Mouse (Mus musculus): ENCODE results near the gene Cyp2j12. TPM values are rescaled to one million over a fixed set of nuclear protein-coding genes. Genes with fewer than 3 reads are reported as not detected.
"Not testable (repeated sequence)": the region's sequence is repeated elsewhere in the genome, so short reads cannot be mapped to it uniquely, and the experiment has no call there.

Gene Cyp2j12
- polyA plus RNA-seq, 1 experiment from 2014 or later, result not detected

DNA sequence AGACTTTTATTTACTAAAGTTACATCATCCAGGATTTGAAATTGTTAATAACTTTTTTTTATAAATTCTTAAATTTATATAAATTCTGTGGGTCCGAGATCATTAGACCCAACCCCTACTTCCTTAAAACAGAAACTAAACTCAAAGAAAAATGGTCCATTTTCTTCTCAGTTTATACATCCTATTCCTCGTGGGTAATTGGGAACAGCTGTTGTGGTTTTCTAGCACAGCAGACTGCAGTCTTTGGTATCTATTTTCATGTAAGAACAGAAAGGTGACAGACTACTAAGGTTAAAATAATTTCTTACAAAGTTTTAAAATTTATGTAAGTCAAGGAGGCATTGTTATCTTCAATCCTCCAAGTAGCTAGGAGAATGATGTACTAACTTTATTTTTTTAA, 44.1 kb downstream of the Cyp2j12 start:
- Histone ChIP-seq H3K36me3 (ENCODE audit: control insufficient read depth, insufficient read depth, low read length) (no peaks in the 10 kb centered on the region), H3K4me3 (ENCODE audit: low read depth, low read length) (no peak overlapping the region), H3K4me2 (replicated peaks; ENCODE audit: low read depth, low read length) (no peak overlapping the region), H3K9ac (replicated peaks; ENCODE audit: low read depth, low read length) (no peak overlapping the region), H3K9me3 (ENCODE audit: control insufficient read depth, low read depth, low read length) (no peaks in the 10 kb centered on the region), H3K4me1 (ENCODE audit: control insufficient read depth, insufficient read depth, low read length) (no peaks in the 10 kb centered on the region), H3K27me3 (ENCODE audit: control insufficient read depth, insufficient read depth, low read length) (no peaks in the 10 kb centered on the region), H3K27ac (ENCODE audit: low read length) (no peak overlapping the region)
- ATAC-seq (ENCODE audit: insufficient number of reproducible peaks, insufficient read depth, low FRiP score, low read depth), result no peak
- 34% methylated on average over 2 of the region's 2 CpGs for WGBS

DNA sequence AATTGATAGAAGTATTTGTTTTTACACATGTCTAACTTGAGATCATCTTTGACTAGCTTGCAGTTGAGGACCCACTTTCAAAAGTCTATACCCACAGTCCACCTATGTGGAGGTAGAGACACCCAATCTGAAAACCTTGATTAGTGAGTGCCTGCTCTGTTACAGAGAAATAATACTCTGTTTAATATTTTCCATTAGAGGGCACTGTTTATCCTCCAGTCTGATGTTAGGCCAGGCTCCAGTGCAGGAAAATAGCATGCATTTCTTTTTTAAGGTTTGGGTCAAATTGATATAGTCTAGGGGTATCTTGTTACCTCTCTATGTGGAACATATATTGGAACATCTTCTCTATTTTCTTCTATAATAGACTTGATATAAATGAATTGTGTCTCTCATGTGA, 49.1 kb downstream of the Cyp2j12 start:
- Histone ChIP-seq H3K4me1 (ENCODE audit: control insufficient read depth, insufficient read depth, low read length) (no peaks in the 10 kb centered on the region), H3K4me3 (ENCODE audit: low read depth, low read length) (no peak overlapping the region), H3K36me3 (ENCODE audit: control insufficient read depth, insufficient read depth, low read length) (no peaks in the 10 kb centered on the region), H3K27me3 (ENCODE audit: control insufficient read depth, insufficient read depth, low read length) (no peaks in the 10 kb centered on the region), H3K9ac (replicated peaks; ENCODE audit: low read depth, low read length) (no peak overlapping the region), H3K9me3 (ENCODE audit: control insufficient read depth, low read depth, low read length) (no peaks in the 10 kb centered on the region), H3K27ac (ENCODE audit: low read length) (no peak overlapping the region), H3K4me2 (replicated peaks; ENCODE audit: low read depth, low read length) (no peak overlapping the region)
- no peak for ATAC-seq (ENCODE audit: insufficient number of reproducible peaks, insufficient read depth, low FRiP score, low read depth)

DNA sequence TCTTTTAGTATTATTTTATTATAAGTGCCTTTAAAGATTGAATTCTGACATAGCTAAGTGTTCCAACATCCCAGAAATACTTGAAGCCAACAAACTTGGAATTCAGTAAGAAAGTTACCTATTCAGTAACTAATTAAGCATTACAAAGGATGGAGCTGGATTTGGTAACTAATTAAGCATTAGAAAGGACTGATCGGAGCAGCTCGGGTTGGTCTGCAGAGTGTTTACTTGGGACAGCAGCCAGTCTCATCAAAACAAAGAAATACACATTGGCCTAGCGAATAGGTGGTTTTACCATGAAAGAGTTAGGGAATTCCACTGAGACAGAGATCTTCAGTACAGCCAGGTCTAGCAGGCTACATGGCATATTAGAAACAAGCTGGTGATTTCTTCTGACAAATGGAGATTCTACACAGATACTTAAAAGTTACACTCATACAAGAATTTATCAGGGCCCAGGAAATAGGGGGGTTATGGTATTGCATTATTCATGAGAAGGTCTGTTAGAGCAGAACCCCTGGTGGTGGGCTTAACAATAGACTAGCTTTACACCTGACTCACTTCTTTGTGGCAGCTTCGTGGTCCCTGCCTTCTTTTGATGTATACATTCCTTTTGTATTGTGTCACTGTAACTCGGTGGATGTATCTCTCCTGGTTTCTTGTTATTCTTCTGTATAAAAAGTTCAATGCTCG, 51.5 kb downstream of the Cyp2j12 start:
- not testable (repeated sequence) for H3K9ac ChIP-seq (replicated peaks; ENCODE audit: low read depth, low read length); H3K4me1 ChIP-seq (ENCODE audit: control insufficient read depth, insufficient read depth, low read length); H3K36me3 ChIP-seq (ENCODE audit: control insufficient read depth, insufficient read depth, low read length); ATAC-seq (ENCODE audit: insufficient number of reproducible peaks, insufficient read depth, low FRiP score, low read depth); H3K27ac ChIP-seq (ENCODE audit: low read length); H3K27me3 ChIP-seq (ENCODE audit: control insufficient read depth, insufficient read depth, low read length); H3K4me3 ChIP-seq (ENCODE audit: low read depth, low read length); H3K9me3 ChIP-seq (ENCODE audit: control insufficient read depth, low read depth, low read length); H3K4me2 ChIP-seq (replicated peaks; ENCODE audit: low read depth, low read length)
- 68% methylated on average over 6 of the region's 6 CpGs for WGBS

DNA sequence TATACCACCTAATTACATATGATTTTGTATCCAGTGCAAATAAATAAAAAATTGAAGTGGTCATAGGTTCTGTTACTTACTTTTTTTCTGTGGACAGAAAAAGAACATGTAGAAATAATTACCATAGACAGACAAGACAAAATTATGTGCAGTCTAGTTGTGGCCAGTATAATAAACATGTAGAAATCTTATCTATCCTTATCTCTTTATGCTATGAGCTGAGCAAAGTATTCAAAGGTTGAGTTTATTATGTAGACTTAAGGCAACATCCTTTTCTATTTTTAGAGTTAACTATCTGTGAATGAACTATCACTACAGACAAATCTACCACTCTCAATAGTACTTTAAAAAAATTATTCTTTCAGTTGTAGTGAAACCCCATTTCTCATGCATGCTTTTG, 62.6 kb downstream of the Cyp2j12 start:
- H3K9me3 ChIP-seq (ENCODE audit: control insufficient read depth, low read depth, low read length), result no peaks in the 10 kb centered on the region
- no peak for ATAC-seq (ENCODE audit: insufficient number of reproducible peaks, insufficient read depth, low FRiP score, low read depth)
- no peaks in the 10 kb centered on the region for H3K36me3 ChIP-seq (ENCODE audit: control insufficient read depth, insufficient read depth, low read length)
- no peak overlapping the region for H3K9ac ChIP-seq (replicated peaks; ENCODE audit: low read depth, low read length)
- no peak overlapping the region for H3K4me3 ChIP-seq (ENCODE audit: low read depth, low read length)
- H3K4me1 ChIP-seq (ENCODE audit: control insufficient read depth, insufficient read depth, low read length), result no peaks in the 10 kb centered on the region
- no peak overlapping the region for H3K4me2 ChIP-seq (replicated peaks; ENCODE audit: low read depth, low read length)
- no peak overlapping the region for H3K27ac ChIP-seq (ENCODE audit: low read length)
- H3K27me3 ChIP-seq (ENCODE audit: control insufficient read depth, insufficient read depth, low read length), result no peaks in the 10 kb centered on the region

DNA sequence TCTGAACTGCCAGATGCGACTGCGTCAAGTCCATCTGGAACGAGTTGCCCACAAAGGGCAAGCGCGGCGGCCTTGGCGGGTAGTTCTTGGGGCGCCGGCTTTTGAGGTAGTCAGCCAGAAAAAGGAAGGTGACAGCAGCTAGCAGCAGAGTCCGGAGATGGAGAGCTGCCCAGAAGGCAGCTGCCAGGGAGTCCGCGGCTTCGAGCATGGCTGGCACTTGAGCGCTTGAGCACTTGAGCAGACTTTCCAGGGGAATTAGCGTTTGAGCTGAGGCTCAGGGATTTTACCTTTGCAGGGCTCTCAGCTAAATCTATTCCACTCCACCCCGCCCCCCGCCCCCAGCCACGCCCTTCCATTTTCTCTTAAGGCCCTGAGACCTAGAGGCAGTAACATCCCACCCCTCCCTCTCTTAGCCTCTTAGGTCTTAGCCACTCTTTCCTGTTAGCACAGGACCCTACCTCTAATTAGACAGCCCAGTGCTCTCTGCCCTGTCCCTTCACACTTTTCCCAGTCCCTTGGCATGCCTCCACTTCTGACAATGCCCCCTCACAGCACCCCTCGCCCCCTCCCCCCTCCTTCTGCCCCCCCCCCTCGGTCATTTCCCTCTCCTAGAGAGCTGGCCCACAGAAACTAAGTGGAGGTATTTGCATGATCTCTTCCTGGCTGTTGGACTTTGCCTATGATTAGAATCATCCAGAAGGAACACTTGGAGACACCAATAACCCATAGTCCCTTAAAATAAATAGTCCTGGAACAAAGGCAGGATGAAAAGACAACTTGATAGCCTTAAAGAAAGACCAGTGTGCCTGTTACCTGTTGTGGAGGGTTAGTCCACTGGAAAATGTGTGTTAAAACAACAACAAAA, 63.5 kb downstream of the Cyp2j12 start, which contains the start of gene Cyp2j13:
Gene Cyp2j13 (minus strand): TSS at position 286 of the 865 bp plus-strand sequence.
- no peak for ATAC-seq (ENCODE audit: insufficient number of reproducible peaks, insufficient read depth, low FRiP score, low read depth)
- no peak within 1 kb of the TSS for H3K4me3 ChIP-seq (ENCODE audit: low read depth, low read length)
- 6% methylated on average over 20 of the region's 20 CpGs for WGBS

DNA sequence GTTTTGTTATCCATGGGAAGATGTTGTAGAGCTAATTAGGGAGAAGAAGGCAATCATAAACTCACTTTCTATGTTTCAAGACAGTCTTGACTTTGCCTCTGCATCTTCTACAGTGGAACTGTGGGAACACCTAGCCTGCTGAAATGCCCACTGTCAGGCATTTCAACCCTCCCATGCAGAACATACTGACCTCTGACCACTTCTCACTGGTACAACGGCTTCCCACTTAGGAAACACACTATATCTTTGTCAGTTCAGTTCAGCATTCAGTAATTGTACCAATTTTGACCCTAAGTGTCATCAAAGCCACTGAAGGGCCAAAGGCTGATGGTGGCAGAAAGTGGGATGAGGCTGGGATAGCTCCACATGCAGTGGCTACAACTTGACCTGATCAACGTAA, 78.9 kb downstream of the Cyp2j12 start:
- ATAC-seq (ENCODE audit: insufficient number of reproducible peaks, insufficient read depth, low FRiP score, low read depth), result no peak
- WGBS, result 69% methylated on average over 2 of the region's 2 CpGs
- no peaks in the 10 kb centered on the region for H3K9me3 ChIP-seq (ENCODE audit: control insufficient read depth, low read depth, low read length)

More for the DNA sequence above, 63.5 kb downstream of the Cyp2j12 start, which contains the start of gene Cyp2j13:
- H3K9me3 ChIP-seq (ENCODE audit: control insufficient read depth, low read depth, low read length), result no peaks in the 10 kb centered on the region
- H3K4me1 ChIP-seq (ENCODE audit: control insufficient read depth, insufficient read depth, low read length), result no peaks in the 10 kb centered on the region
- H3K4me2 ChIP-seq (replicated peaks; ENCODE audit: low read depth, low read length), result peak within 1 kb of the TSS; percentile 34
- H3K27ac ChIP-seq (ENCODE audit: low read length), result no peak within 1 kb of the TSS
- no peak within 1 kb of the TSS for H3K9ac ChIP-seq (replicated peaks; ENCODE audit: low read depth, low read length)
- H3K36me3 ChIP-seq (ENCODE audit: control insufficient read depth, insufficient read depth, low read length), result no peaks in the 10 kb centered on the region
- H3K27me3 ChIP-seq (ENCODE audit: control insufficient read depth, insufficient read depth, low read length), result no peaks in the 10 kb centered on the region

DNA sequence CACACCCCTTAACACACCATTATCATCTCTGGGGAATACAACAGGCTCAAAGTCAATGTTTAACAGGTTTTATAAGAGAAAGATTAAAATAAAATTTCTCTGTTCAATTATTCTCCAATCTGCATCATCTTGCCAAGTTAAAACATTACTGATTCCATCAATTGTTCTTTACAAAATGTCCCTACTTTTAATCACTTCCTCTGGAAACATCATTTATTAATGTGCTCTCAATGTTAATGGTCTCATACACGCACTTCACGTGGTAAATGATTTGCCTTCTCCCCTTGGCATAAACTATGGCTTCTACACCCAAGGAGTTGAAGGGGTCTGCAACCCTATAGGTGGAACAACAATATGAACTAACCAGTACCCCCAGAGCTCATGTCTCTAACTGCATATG, 80.8 kb downstream of the Cyp2j12 start:
- Histone ChIP-seq H3K4me1 (ENCODE audit: control insufficient read depth, insufficient read depth, low read length) (no peaks in the 10 kb centered on the region), H3K27me3 (ENCODE audit: control insufficient read depth, insufficient read depth, low read length) (no peaks in the 10 kb centered on the region), H3K9me3 (ENCODE audit: control insufficient read depth, low read depth, low read length) (no peaks in the 10 kb centered on the region), H3K36me3 (ENCODE audit: control insufficient read depth, insufficient read depth, low read length) (no peaks in the 10 kb centered on the region), H3K27ac (ENCODE audit: low read length) (no peak overlapping the region), H3K4me3 (ENCODE audit: low read depth, low read length) (no peak overlapping the region), H3K4me2 (replicated peaks; ENCODE audit: low read depth, low read length) (no peak overlapping the region), H3K9ac (replicated peaks; ENCODE audit: low read depth, low read length) (no peak overlapping the region)
- WGBS, result 88% methylated on average over 2 of the region's 2 CpGs
- no peak for ATAC-seq (ENCODE audit: insufficient number of reproducible peaks, insufficient read depth, low FRiP score, low read depth)

More for the DNA sequence above, 78.9 kb downstream of the Cyp2j12 start:
- H3K4me1 ChIP-seq (ENCODE audit: control insufficient read depth, insufficient read depth, low read length), result no peaks in the 10 kb centered on the region
- no peak overlapping the region for H3K9ac ChIP-seq (replicated peaks; ENCODE audit: low read depth, low read length)
- H3K4me2 ChIP-seq (replicated peaks; ENCODE audit: low read depth, low read length), result no peak overlapping the region
- H3K4me3 ChIP-seq (ENCODE audit: low read depth, low read length), result no peak overlapping the region
- no peaks in the 10 kb centered on the region for H3K36me3 ChIP-seq (ENCODE audit: control insufficient read depth, insufficient read depth, low read length)
- H3K27me3 ChIP-seq (ENCODE audit: control insufficient read depth, insufficient read depth, low read length), result no peaks in the 10 kb centered on the region
- H3K27ac ChIP-seq (ENCODE audit: low read length), result no peak overlapping the region

Measured in stomach, embryonic 14.5 days (tissue).